Mouse (Mus musculus): ENCODE results near the gene Iqce.

DNA sequence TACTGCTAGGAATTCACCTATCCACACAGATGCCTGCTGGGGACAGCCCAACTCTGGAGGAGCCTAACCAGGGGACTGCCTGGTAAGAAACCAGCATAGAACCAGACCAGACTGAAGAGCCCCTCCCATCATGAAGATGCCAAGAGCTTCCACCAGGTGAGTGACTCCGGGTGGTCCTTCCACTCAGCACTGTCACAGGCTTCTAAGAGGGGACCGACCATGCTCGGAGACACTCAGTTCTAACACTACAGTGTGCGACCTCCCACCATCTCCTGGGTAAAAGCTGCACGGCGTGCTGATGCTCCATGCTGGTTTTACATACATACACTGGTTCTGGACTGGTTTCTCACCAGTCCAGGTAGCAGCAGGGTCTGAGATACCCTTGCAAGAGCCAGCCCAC, 56.0 kb downstream of the Iqce start:
- no peak for TF ChIP-seq POLR2A (IDR thresholded peaks at IDR 0.05; ENCODE audit: borderline replicate concordance, extremely low read depth, insufficient read depth, insufficient read length, poor library complexity, severe bottlenecking)
- TF ChIP-seq CTCF (IDR thresholded peaks at IDR 0.05; ENCODE audit: borderline replicate concordance, extremely low read depth, insufficient read depth, insufficient read length), result no peak
